In genomic region chr10:40082668-40083067, GRCm38 (mm10) we compare ENCODE assay signal across 26 mouse cellular contexts. TPM values are rescaled to one million over a fixed set of nuclear protein-coding genes. Genes with fewer than 3 reads are reported as not detected.
DNase-seq lines count a peak whose midpoint lies in the region; ATAC-seq and TF ChIP-seq lines count a peak whose summit lies in the region.
"Had no signal": no experiment of that assay in that cellular context is flagged by ENCODE, and none has a peak within 500 bp of the region (broad histone marks: within the 10 kb centered on the region; RNA-seq: fewer than 3 reads in every experiment).

No protein-coding gene starts in this region.

- intact Hi-C loops in heart, adult 2 months (cut with DNase I): no loop called here
- intact Hi-C loops in heart, postnatal 25 days (cut with DNase I): loop anchor here (5.0 kb wide), 1 partner anchor 60 kb away; the partner anchor contains the start of gene Slc16a10
- intact Hi-C loops in heart, postnatal 14 days (cut with DNase I): no loop called here

- WGBS in heart, embryonic 12.5 days: 87% methylated on average over 7 of the region's 7 CpGs
- WGBS in heart, adult 2 months: 47% methylated on average over 7 of the region's 7 CpGs

- H3K9ac ChIP-seq in heart, embryonic 12.5 days: no peak overlapping the region
- H3K9ac ChIP-seq in heart, adult 2 months (ENCODE audit: low read depth, low read length): no peak overlapping the region
- H3K9ac ChIP-seq: embryonic facial prominence, embryonic 13.5 days; embryonic facial prominence, embryonic 15.5 days; forebrain, embryonic 12.5 days had no signal

- no peak for TF ChIP-seq CTCF in heart, adult 2 months (IDR thresholded peaks at IDR 0.05)

- H3K36me3 ChIP-seq in heart, embryonic 12.5 days: no peaks in the 10 kb centered on the region
- peaks cover 11% of the 10 kb centered on the region; the same call in 1 of the 2 replicates for H3K36me3 ChIP-seq in heart, adult 2 months (ENCODE audit: control insufficient read depth, insufficient read depth, low read length)
- H3K36me3 ChIP-seq: embryonic facial prominence, embryonic 13.5 days; embryonic facial prominence, embryonic 15.5 days; forebrain, embryonic 10.5 days; forebrain, embryonic 12.5 days had no signal

- no peak for TF ChIP-seq POLR2A in heart, adult 2 months (IDR thresholded peaks at IDR 0.05; ENCODE audit: insufficient read depth, low read depth, low read length)

- H3K27me3 ChIP-seq in heart, embryonic 12.5 days (replicated peaks): no peaks in the 10 kb centered on the region
- H3K27me3 ChIP-seq in heart, adult 2 months (ENCODE audit: control insufficient read depth, insufficient read depth, low read length): no peaks in the 10 kb centered on the region
- H3K27me3 ChIP-seq: embryonic facial prominence, embryonic 13.5 days; embryonic facial prominence, embryonic 15.5 days; forebrain, embryonic 12.5 days had no signal

- DNase-seq in heart, adult 11 months: peak; percentile 90
- peak in 1 of 2 experiments; percentile 45 for DNase-seq in heart, adult 2 months
- DNase-seq in heart, postnatal 25 days (ENCODE audit: low spot score): no peak
- peak; percentile 33 to 48 for DNase-seq in heart, postnatal 14 days
- DNase-seq in heart, postnatal 4 days: no peak
- DNase-seq: adrenal gland, adult 2 months; adrenal gland, postnatal 10 days; adrenal gland, postnatal 25 days; cerebellum, adult 11 months; cerebellum, adult 18-20 months; cerebellum, adult 8-10 months; cerebellum, adult 9-11 months; cerebellum, postnatal 14 days; cerebellum, postnatal 36 days; embryo, embryonic 11 days had no signal

- H3K79me2 ChIP-seq in heart, adult 2 months (replicated peaks; ENCODE audit: control insufficient read depth, insufficient read depth, low read length): peaks cover 2% of the 10 kb centered on the region; the same call in 1 of the 2 replicates

- peaks cover 21% of the 10 kb centered on the region for H3K4me1 ChIP-seq in heart, embryonic 12.5 days (replicated peaks)
- H3K4me1 ChIP-seq in heart, adult 2 months (ENCODE audit: control insufficient read depth, insufficient read depth, low read length): peaks cover 5% of the 10 kb centered on the region

- no peak overlapping the region for H3K4me3 ChIP-seq in heart, embryonic 12.5 days
- H3K4me3 ChIP-seq in heart, adult 2 months: no peak overlapping the region
- H3K4me3 ChIP-seq: embryonic facial prominence, embryonic 13.5 days; embryonic facial prominence, embryonic 15.5 days; erythroblast, embryonic 14.5 days; forebrain, embryonic 10.5 days; forebrain, embryonic 12.5 days had no signal

- 0 out of 2 replicates have a peak, but pooled peaks have one; percentile 14 for TF ChIP-seq EP300 in heart, adult 2 months (IDR thresholded peaks at IDR 0.05; ENCODE audit: insufficient read depth, low read depth, low read length)

- H3K9me3 ChIP-seq in heart, embryonic 12.5 days (replicated peaks): no peaks in the 10 kb centered on the region
- H3K9me3 ChIP-seq: embryonic facial prominence, embryonic 13.5 days; embryonic facial prominence, embryonic 15.5 days; forebrain, embryonic 10.5 days; forebrain, embryonic 12.5 days had no signal

- no peak overlapping the region for H3K27ac ChIP-seq in heart, embryonic 12.5 days (ENCODE audit: poor library complexity, severe bottlenecking)
- H3K27ac ChIP-seq in heart, adult 2 months: peak overlapping the region; percentile 53
- H3K27ac ChIP-seq: embryonic facial prominence, embryonic 13.5 days; embryonic facial prominence, embryonic 15.5 days; forebrain, embryonic 10.5 days; forebrain, embryonic 12.5 days had no signal

- ATAC-seq in heart, embryonic 12.5 days (ENCODE audit: insufficient number of reproducible peaks, low FRiP score): no peak
- ATAC-seq: forebrain, embryonic 14.5 days had no signal

- H3K4me2 ChIP-seq in heart, embryonic 12.5 days: no peak overlapping the region
- H3K4me2 ChIP-seq: embryonic facial prominence, embryonic 13.5 days; embryonic facial prominence, embryonic 15.5 days; forebrain, embryonic 12.5 days had no signal

RNA-seq across cellular contexts. Expression of gene Mfsd4b1, which starts 57.6 kb away (rescaled TPM):
- 0.24 and 0.57 TPM in 2 replicates for polyA plus RNA-seq in heart, embryonic 12.5 days (2016; fragmentation: Nextera tagmentation; extraction: Ambion mirVana)
- total RNA-seq in heart, adult 2 months (2021): 1 to 10 TPM; 1.7 to 2.5 TPM
- 3.3 and 4.2 TPM in 2 replicates for polyA plus RNA-seq in heart, adult 2 months (2012; rRNA removed)
- total RNA-seq in heart, postnatal 25 days (2021): 1 to 10 TPM; 3.7 to 4.1 TPM
- 1 to 10 TPM; 1.9 to 2.6 TPM for total RNA-seq in heart, postnatal 14 days (2021)
- 1 to 10 TPM in 1 of 2 experiments, under 1 TPM in 1; 0.69 to 1.4 TPM for total RNA-seq in heart, postnatal 4 days (2021)
- total RNA-seq: common myeloid progenitor, adult 5-6 weeks; MEL had no signal
- polyA plus RNA-seq: C2C12; embryonic facial prominence, embryonic 11.5 days; embryonic facial prominence, embryonic 13.5 days; erythroblast, embryonic 14.5 days; forebrain, embryonic 10.5 days; forebrain, embryonic 12.5 days had no signal

RNA-seq across cellular contexts. Expression of gene Slc16a10, which starts 59.4 kb away (rescaled TPM):
- 22.1 and 22.5 TPM in 2 replicates for polyA plus RNA-seq in heart, embryonic 12.5 days (2016; fragmentation: Nextera tagmentation; extraction: Ambion mirVana)
- total RNA-seq in heart, adult 2 months (2021): 10 to 100 TPM; 21.0 to 21.9 TPM
- 15.3 and 28.3 TPM in 2 replicates for polyA plus RNA-seq in heart, adult 2 months (2012; rRNA removed)
- 10 to 100 TPM; 23.0 to 25.2 TPM for total RNA-seq in heart, postnatal 25 days (2021)
- total RNA-seq in heart, postnatal 14 days (2021): 10 to 100 TPM; 22.4 to 24.9 TPM
- total RNA-seq in heart, postnatal 4 days (2021): 10 to 100 TPM; 12.9 to 14.3 TPM

Comparison
In these comparisons a context has a peak if more than half of its experiments do, and no peak if none do; other contexts are left out.
1. DNase-seq: peak in heart, adult 11 months (single experiment) and heart, postnatal 14 days (2 of 2); none in heart, postnatal 25 days (single experiment) and heart, postnatal 4 days (single experiment).